Mouse (Mus musculus) kidney, embryonic 14.5 days (tissue): ENCODE measurements at regions not wholly inside any gene's neighbourhood (a gene's known extent, or its start where the extent isn't known, plus 50 kb on each side); places are given as distances from the start of the nearest gene placed in this dataset.

Experiments used
- ATAC-seq: fragments of 200-750 bp; cut with Nextera tagmentation; 2 replicates; pipeline ENCODE4 v1.8.0; 2017; ENCODE audit warnings: moderate number of reproducible peaks, mild to moderate bottlenecking, moderate TSS enrichment, moderate library complexity; ENCODE audit not compliant: low FRiP score, low TSS enrichment
- H3K27ac ChIP-seq: fragments of 300-500 bp; sonication (generic); 2 replicates; pipeline ENCODE4 v1.5.1; 2014; ENCODE audit warnings: low read depth, mild to moderate bottlenecking, low read length, moderate library complexity, mixed read lengths
- H3K27me3 ChIP-seq: fragments of 300-500 bp; sonication (generic); 2 replicates; pipeline ENCODE4 v1.6.1; 2014; ENCODE audit warnings: mild to moderate bottlenecking, low read length; ENCODE audit not compliant: control insufficient read depth, insufficient read depth
- H3K36me3 ChIP-seq: fragments of 300-500 bp; sonication (generic); 2 replicates; pipeline ENCODE4 v1.6.1; 2014; ENCODE audit warnings: low read length, mixed read lengths; ENCODE audit not compliant: control insufficient read depth, insufficient read depth
- H3K4me1 ChIP-seq: fragments of 300-500 bp; sonication (generic); 2 replicates; pipeline ENCODE4 v1.6.1; 2014; ENCODE audit warnings: low read length, mixed read lengths; ENCODE audit not compliant: control insufficient read depth, insufficient read depth
- H3K4me2 ChIP-seq: fragments of 300-500 bp; sonication (generic); replicated peaks from 2 replicates; pipeline ENCODE4 v1.6.1; 2014; ENCODE audit warnings: low read depth, mild to moderate bottlenecking, low read length
- H3K4me3 ChIP-seq: fragments of 300-500 bp; sonication (generic); 2 replicates; pipeline ENCODE4 v1.5.1; 2014; ENCODE audit warnings: mild to moderate bottlenecking, low read length
- H3K9ac ChIP-seq: fragments of 300-500 bp; sonication (generic); 2 replicates; pipeline ENCODE4 v1.6.1; 2014; ENCODE audit warnings: low read depth, mild to moderate bottlenecking, low read length, moderate library complexity
- H3K9me3 ChIP-seq: fragments of 300-500 bp; sonication (generic); 2 replicates; pipeline ENCODE4 v1.6.1; 2016; ENCODE audit warnings: low read length; ENCODE audit not compliant: control insufficient read depth
- WGBS: fragments of 180-500 bp; shearing (Covaris S2); extraction: QIAGEN DNeasy Blood & Tissue Kit; methylation state at CpG from one replicate; pipeline ENCODE4 v1.1.7; 2014; 5-methylcytosine and 5-hydroxymethylcytosine counted together

GRCm38 (mm10) chr1:163143113-163143512 lies 57.6 kb upstream of the Mroh9 start:
- 73% methylated on average over 1 of the region's 1 CpGs for WGBS
- Histone ChIP-seq H3K4me2 (no peak overlapping the region), H3K9me3 (no peaks in the 10 kb centered on the region), H3K36me3 (no peaks in the 10 kb centered on the region), H3K4me3 (no peak overlapping the region), H3K27ac (no peak overlapping the region), H3K9ac (no peak overlapping the region), H3K4me1 (no peaks in the 10 kb centered on the region), H3K27me3 (no peaks in the 10 kb centered on the region)
- no peak for ATAC-seq

GRCm38 (mm10) chr1:163141471-163141870 lies 56.0 kb upstream of the Mroh9 start:
- no peaks in the 10 kb centered on the region for H3K4me1 ChIP-seq
- ATAC-seq: no peak
- H3K4me2 ChIP-seq: no peak overlapping the region
- no peaks in the 10 kb centered on the region for H3K9me3 ChIP-seq
- WGBS: 80% methylated on average over 1 of the region's 1 CpGs
- H3K36me3 ChIP-seq: no peaks in the 10 kb centered on the region
- H3K27me3 ChIP-seq: no peaks in the 10 kb centered on the region
- H3K9ac ChIP-seq: no peak overlapping the region
- H3K4me3 ChIP-seq: no peak overlapping the region
- no peak overlapping the region for H3K27ac ChIP-seq

GRCm38 (mm10) chr1:163138179-163138578 lies 52.7 kb upstream of the Mroh9 start:
- no peak for ATAC-seq
- 48% methylated on average over 1 of the region's 1 CpGs for WGBS
- H3K27me3 ChIP-seq: no peaks in the 10 kb centered on the region
- no peaks in the 10 kb centered on the region for H3K36me3 ChIP-seq
- H3K4me3 ChIP-seq: no peak overlapping the region
- no peaks in the 10 kb centered on the region for H3K9me3 ChIP-seq
- no peak overlapping the region for H3K27ac ChIP-seq
- H3K4me1 ChIP-seq: no peaks in the 10 kb centered on the region
- no peak overlapping the region for H3K9ac ChIP-seq
- H3K4me2 ChIP-seq: no peak overlapping the region
